Mouse (Mus musculus): ENCODE measurements around the gene Gm49510. TPM values are rescaled to one million over a fixed set of nuclear protein-coding genes. Genes with fewer than 3 reads are reported as not detected.

Gm49510 gene
- polyA plus RNA-seq, 1 experiment from 2014 or later: not detected

GRCm38 (mm10) chr15:78959537-78959936 lies 60.1 kb downstream of the Gm49510 start:
- no peak overlapping the region for H3K27ac ChIP-seq (ENCODE audit: low read length)
- no peak overlapping the region for H3K4me3 ChIP-seq (ENCODE audit: low read depth, low read length)
- peaks cover 15% of the 10 kb centered on the region for H3K36me3 ChIP-seq (ENCODE audit: control insufficient read depth, insufficient read depth, low read length)
- no peak overlapping the region for H3K9ac ChIP-seq (ENCODE audit: low read depth, low read length)
- WGBS: 94% methylated on average over 11 of the region's 11 CpGs
- no peak for ATAC-seq
- H3K4me1 ChIP-seq (ENCODE audit: control insufficient read depth, insufficient read depth, low read length): peaks cover 4% of the 10 kb centered on the region; the same call in 1 of the 2 replicates
- no peaks in the 10 kb centered on the region for H3K9me3 ChIP-seq (replicated peaks; ENCODE audit: control insufficient read depth, low read length, poor library complexity, severe bottlenecking)
- no peak overlapping the region for H3K4me2 ChIP-seq (ENCODE audit: low read length)
- no peaks in the 10 kb centered on the region for H3K27me3 ChIP-seq (ENCODE audit: control insufficient read depth, insufficient read depth, low read depth, low read length)

GRCm38 (mm10) chr15:78960088-78960487 lies 60.6 kb downstream of the Gm49510 start:
- Histone ChIP-seq H3K36me3 (ENCODE audit: control insufficient read depth, insufficient read depth, low read length) (peaks cover 15% of the 10 kb centered on the region), H3K9ac (ENCODE audit: low read depth, low read length) (no peak overlapping the region), H3K9me3 (replicated peaks; ENCODE audit: control insufficient read depth, low read length, poor library complexity, severe bottlenecking) (no peaks in the 10 kb centered on the region), H3K27ac (ENCODE audit: low read length) (no peak overlapping the region), H3K4me1 (ENCODE audit: control insufficient read depth, insufficient read depth, low read length) (peaks cover 4% of the 10 kb centered on the region; the same call in 1 of the 2 replicates), H3K27me3 (ENCODE audit: control insufficient read depth, insufficient read depth, low read depth, low read length) (no peaks in the 10 kb centered on the region), H3K4me3 (ENCODE audit: low read depth, low read length) (no peak overlapping the region), H3K4me2 (ENCODE audit: low read length) (no peak overlapping the region)
- ATAC-seq: no peak
- WGBS: 92% methylated on average over 4 of the region's 4 CpGs

DNA sequence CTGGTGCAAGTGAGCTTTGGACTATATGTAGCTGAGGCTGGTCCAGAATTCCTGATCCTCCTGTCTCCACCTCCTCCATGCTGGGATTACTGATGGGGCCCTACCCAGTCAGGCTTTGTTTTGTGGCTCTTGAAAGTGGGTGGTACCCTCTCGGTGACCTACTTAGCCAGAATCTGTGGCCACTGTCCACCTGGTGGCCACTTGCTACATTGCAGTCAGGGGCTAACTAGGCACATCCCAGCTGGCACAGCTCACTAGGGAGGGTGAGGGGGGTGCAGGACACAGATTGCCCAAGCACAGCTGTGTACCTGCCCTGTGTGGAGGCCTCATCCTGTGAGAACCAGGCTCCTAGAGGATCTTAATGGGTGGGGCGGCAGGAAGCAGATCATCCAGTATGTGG lies 63.4 kb downstream of the Gm49510 start:
- H3K36me3 ChIP-seq (ENCODE audit: control insufficient read depth, insufficient read depth, low read length): peaks cover 29% of the 10 kb centered on the region
- no peak overlapping the region for H3K27ac ChIP-seq (ENCODE audit: low read length)
- H3K9ac ChIP-seq (ENCODE audit: low read depth, low read length): no peak overlapping the region
- H3K27me3 ChIP-seq (ENCODE audit: control insufficient read depth, insufficient read depth, low read depth, low read length): no peaks in the 10 kb centered on the region
- H3K9me3 ChIP-seq (replicated peaks; ENCODE audit: control insufficient read depth, low read length, poor library complexity, severe bottlenecking): no peaks in the 10 kb centered on the region
- ATAC-seq: 0 out of 2 replicates have a peak, but pooled peaks have one; percentile 40
- WGBS: 45% methylated on average over 2 of the region's 2 CpGs
- peaks cover 4% of the 10 kb centered on the region; the same call in 1 of the 2 replicates for H3K4me1 ChIP-seq (ENCODE audit: control insufficient read depth, insufficient read depth, low read length)
- H3K4me3 ChIP-seq (ENCODE audit: low read depth, low read length): no peak overlapping the region
- H3K4me2 ChIP-seq (ENCODE audit: low read length): no peak overlapping the region

Small RNA genes within 50 kb of the gene (microRNA-seq; reads per million reads assigned to microRNA genes)
- gene Mir6955: 0.52 reads per million

Other genes starting within 250 kb of the Gm49510 start
- gene Elfn2, start 180.9 kb upstream of the Gm49510 start, polyA plus RNA-seq (2015; fragmentation: Nextera tagmentation; extraction: Ambion mirVana): 9.6 and 12.6 TPM in 2 replicates
- 13.5 and 19.7 TPM in 2 replicates for gene Mfng, start 126.2 kb upstream of the Gm49510 start, polyA plus RNA-seq (2015; fragmentation: Nextera tagmentation; extraction: Ambion mirVana)
- 1.8 and 2.2 TPM in 2 replicates for gene Card10, start 96.6 kb upstream of the Gm49510 start, polyA plus RNA-seq (2015; fragmentation: Nextera tagmentation; extraction: Ambion mirVana)
- gene Cdc42ep1, start 57.0 kb upstream of the Gm49510 start, polyA plus RNA-seq (2015; fragmentation: Nextera tagmentation; extraction: Ambion mirVana): 11.4 and 13.6 TPM in 2 replicates
- gene Lgals2, start 44.1 kb upstream of the Gm49510 start, polyA plus RNA-seq (2015; fragmentation: Nextera tagmentation; extraction: Ambion mirVana): not detected in 2 replicates
- 46.0 and 46.5 TPM in 2 replicates for gene Gga1, start 22.5 kb upstream of the Gm49510 start, polyA plus RNA-seq (2015; fragmentation: Nextera tagmentation; extraction: Ambion mirVana)
- 2.2 and 2.7 TPM in 2 replicates for gene Sh3bp1, start 101 bp downstream of the Gm49510 start, polyA plus RNA-seq (2015; fragmentation: Nextera tagmentation; extraction: Ambion mirVana)
- gene Pdxp, start 14.3 kb downstream of the Gm49510 start, polyA plus RNA-seq (2015; fragmentation: Nextera tagmentation; extraction: Ambion mirVana): 107 and 126 TPM in 2 replicates
- gene Lgals1, start 27.1 kb downstream of the Gm49510 start, polyA plus RNA-seq (2015; fragmentation: Nextera tagmentation; extraction: Ambion mirVana): 51.7 and 53.2 TPM in 2 replicates
- 66.3 and 67.6 TPM in 2 replicates for gene Nol12, start 35.3 kb downstream of the Gm49510 start, polyA plus RNA-seq (2015; fragmentation: Nextera tagmentation; extraction: Ambion mirVana)
- 40.9 and 48.8 TPM in 2 replicates for gene Triobp, start 48.1 kb downstream of the Gm49510 start, polyA plus RNA-seq (2015; fragmentation: Nextera tagmentation; extraction: Ambion mirVana)
- 167 and 180 TPM in 2 replicates for gene H1f0, start 128.8 kb downstream of the Gm49510 start, polyA plus RNA-seq (2015; fragmentation: Nextera tagmentation; extraction: Ambion mirVana)
- gene Galr3, start 142.2 kb downstream of the Gm49510 start, polyA plus RNA-seq (2015; fragmentation: Nextera tagmentation; extraction: Ambion mirVana): not detected in 2 replicates
- gene Ankrd54, start 163.2 kb downstream of the Gm49510 start, polyA plus RNA-seq (2015; fragmentation: Nextera tagmentation; extraction: Ambion mirVana): 54.4 and 57.8 TPM in 2 replicates
- 165 TPM in 2 replicates for gene Eif3l, start 175.5 kb downstream of the Gm49510 start, polyA plus RNA-seq (2015; fragmentation: Nextera tagmentation; extraction: Ambion mirVana)
- 12.0 and 12.7 TPM in 2 replicates for gene Micall1, start 209.2 kb downstream of the Gm49510 start, polyA plus RNA-seq (2015; fragmentation: Nextera tagmentation; extraction: Ambion mirVana)
- gene Polr2f, start 241.3 kb downstream of the Gm49510 start, polyA plus RNA-seq (2015; fragmentation: Nextera tagmentation; extraction: Ambion mirVana): 266 and 286 TPM in 2 replicates
- gene 1700088E04Rik, start 241.6 kb downstream of the Gm49510 start, polyA plus RNA-seq (2015; fragmentation: Nextera tagmentation; extraction: Ambion mirVana): 18.8 and 19.1 TPM in 2 replicates

Data from midbrain, embryonic 16.5 days (tissue).